Mouse (Mus musculus) layer of hippocampus, adult 9-11 months (tissue): ENCODE measurements around the gene Nes.
A peak's percentile ranks its signal among the peaks of the same experiment; 100 is the strongest.

Source experiments
- DNase-seq: peaks from one replicate; pipeline ENCODE4 v3.0.0; 2022

Nes gene

GRCm38 (mm10) chr3:88023192-88024074, 52.6 kb downstream of the Nes start:
- DNase-seq = no peak

DNA sequence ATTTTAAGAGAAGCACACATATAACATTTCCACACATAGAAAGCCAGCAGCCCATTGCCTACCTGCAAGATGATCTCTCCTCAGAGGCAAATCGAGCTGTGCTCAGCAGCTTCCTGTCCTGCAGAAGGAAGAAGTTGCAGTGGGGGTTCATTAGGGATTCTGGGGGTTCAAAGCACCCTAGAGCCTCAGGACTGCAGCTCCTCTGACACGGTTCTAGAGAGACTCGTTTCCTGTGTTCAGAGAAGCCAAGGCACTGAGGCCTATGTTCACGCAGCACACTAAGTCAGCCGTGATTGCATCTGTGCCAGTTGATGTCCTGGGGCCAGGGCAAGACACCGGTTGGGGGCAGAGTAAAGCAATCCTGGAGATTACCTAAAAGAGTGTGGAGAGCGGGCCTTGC, 55.9 kb downstream of the Nes start:
- DNase-seq = no peak

GRCm38 (mm10) chr3:88027434-88028186, 56.7 kb downstream of the Nes start, which contains the start of gene Hapln2:
Gene Hapln2, minus strand, starts transcription at chr3:88027583.
- DNase-seq = peak; percentile 81
